Mouse (Mus musculus) cerebellum, adult (tissue): ENCODE data around the gene Nol4l.
"Not testable (repeated sequence)": the region's sequence is repeated elsewhere in the genome, so short reads cannot be mapped to it uniquely, and the experiment has no call there.

ENCODE experiments used
- ATAC-seq: cut with Nextera tagmentation; 2 replicates; pipeline ENCODE4 v1.9.2; 2017; ENCODE audit warnings: mild to moderate bottlenecking, moderate library complexity, mixed read lengths; ENCODE audit not compliant: insufficient number of reproducible peaks, low FRiP score, low TSS enrichment

The Nol4l gene

DNA sequence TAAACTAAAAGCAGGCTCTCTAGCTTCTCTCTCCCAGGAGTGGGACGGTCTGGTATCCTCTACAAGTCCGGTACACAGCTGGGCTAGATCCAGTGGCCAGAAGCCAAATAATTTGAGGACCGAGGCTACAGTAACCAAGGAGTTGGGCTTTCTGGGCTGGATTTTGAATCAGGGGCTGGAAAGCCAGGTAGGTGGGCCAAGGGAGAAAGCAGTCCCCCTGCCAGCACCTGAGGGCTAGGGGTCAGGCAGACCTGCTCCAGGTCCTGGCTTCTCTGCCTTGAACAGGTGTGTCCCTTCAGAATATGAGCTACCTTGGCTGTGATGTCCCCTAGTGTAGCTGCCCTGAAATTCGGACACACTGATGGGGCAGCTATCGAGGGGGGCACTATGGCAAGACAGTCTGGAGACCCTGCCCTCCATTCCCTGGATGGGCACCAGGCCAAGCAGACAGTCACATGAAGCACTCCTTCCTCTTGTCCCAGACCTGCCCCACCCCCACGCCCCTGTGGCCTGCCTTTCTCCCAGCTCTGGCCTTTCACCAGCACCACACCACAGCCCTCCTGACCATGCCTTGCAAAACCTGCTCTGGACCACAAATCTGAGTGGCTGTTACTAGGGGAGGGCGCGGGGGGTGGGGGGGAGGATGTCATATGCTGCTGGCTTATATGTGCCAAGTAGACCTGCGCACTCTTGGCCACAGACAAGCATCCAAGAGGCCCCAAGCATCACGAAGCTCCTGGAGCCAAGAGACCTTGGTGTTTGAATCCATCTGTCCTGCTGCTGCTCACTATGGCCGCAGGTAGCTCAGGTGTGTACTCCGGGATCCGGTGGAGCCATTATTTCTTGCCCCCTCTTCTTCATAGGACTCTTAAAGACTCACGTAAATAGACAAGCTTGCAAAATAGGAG is 17.1 kb downstream of the Nol4l start:
- ATAC-seq: peak; percentile 16; the same call in 1 of the 2 replicates

DNA sequence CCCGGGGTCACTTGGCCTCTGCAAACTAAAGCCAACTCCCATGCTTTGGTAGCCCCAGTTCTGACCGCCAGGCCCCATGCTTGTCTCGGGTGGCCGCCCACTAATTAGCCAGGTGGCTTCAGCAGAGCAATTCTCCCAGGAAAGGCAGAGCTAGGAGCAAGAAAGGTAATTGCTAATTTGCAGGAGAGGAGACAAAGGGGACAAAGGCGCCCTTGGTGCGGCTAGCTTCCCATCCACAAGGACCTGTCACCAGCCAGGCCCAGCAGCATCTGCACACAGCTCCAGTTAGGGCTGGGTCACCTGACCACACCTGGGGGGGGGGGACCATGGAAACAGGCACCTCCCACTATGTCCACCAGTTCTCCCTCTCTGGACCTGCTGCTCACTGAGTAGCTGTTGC is 18.2 kb downstream of the Nol4l start:
- ATAC-seq: no peak

DNA sequence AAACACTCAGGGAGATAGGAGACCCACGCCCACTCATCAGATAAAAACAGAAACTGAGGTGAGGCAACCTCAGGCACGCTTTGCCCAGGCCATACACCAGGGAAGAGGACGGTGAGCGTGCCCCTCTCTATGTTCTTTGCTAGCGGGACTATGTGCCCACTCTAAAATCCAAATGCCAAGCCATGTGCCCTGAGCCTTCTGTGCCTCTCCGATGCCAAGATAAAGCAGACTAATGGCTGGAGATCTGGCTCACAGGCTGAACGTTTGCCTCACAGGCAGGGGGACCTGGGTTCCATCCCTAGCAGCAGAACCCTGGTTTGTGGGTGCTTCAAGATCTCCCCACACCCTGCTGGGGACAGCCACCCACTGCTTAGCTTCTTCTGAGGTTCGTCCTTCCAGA is 19.6 kb downstream of the Nol4l start:
- 0 out of 2 replicates have a peak, but pooled peaks have one; percentile 18 for ATAC-seq

DNA sequence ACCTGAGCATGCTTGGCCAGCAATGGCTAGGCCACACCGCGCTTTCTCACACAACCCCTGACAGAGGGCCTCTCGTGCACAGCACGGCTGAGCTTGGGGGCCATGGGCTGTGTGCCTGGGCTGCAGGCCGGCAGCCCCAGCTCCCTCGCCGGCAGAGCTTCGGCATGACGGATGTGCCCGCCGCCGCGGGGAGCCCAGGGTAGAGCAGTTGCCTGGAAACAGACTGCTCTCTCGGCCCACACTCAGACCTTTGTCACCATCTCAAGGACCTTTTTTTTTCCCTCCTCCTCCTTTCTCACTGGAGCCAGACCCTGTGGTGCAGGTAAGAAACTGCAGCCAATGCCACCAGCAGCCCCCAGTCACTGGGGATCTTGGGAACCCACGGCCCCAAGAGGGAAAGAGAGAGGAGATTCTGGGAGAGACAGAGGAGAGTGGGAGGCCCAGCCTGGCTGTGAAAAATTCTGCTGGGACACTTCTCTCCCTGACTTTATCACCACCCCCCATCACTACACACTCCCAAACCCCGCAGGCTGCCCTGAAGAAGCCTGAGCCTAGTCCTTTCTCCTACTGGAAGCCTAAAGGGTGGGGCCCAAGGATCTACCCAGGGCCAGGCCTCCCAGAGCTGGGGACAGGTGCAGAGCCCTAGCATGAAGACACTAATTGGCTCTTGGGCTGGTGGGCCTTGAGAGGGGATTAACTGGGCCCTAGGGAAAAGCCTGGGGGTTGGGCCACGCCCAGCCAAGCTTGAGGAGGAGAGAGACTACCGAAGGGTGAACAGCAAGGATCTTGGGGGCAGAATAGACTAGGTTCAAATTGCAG is 20.4 kb downstream of the Nol4l start:
- ATAC-seq: peak; percentile 38

DNA sequence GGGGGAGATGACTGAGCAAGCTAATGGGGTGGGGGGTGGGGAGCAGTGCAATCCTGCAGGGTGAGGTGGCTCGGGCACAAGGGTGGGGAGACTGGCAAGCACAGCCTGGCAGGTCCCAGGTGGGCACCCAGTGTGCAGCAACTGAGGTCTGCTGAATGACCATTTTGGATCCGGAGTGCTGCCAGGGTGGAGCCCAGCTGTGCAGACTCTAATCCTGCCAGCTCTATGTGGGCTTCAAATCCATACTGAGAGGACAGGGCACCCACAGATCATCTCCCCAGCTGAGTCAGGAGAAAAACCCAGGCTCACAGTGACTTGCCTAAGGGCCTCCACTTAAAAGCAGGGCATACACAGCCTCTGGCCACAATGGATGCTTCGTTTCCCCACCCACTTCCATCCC is 21.4 kb downstream of the Nol4l start:
- no peak for ATAC-seq

- ATAC-seq: no peak
Measured at GRCm38 (mm10) chr2:153507969-153508368, 21.8 kb downstream of the Nol4l start.

- ATAC-seq: no peak
Measured at GRCm38 (mm10) chr2:153506385-153506784, 23.4 kb downstream of the Nol4l start.

GRCm38 (mm10) chr2:153499154-153499553 is 30.6 kb downstream of the Nol4l start:
- ATAC-seq: no peak

- ATAC-seq: peak; percentile 47
Measured at GRCm38 (mm10) chr2:153496898-153497297, 32.9 kb downstream of the Nol4l start.

- ATAC-seq: no peak
Measured at GRCm38 (mm10) chr2:153496301-153496700, 33.5 kb downstream of the Nol4l start.

DNA sequence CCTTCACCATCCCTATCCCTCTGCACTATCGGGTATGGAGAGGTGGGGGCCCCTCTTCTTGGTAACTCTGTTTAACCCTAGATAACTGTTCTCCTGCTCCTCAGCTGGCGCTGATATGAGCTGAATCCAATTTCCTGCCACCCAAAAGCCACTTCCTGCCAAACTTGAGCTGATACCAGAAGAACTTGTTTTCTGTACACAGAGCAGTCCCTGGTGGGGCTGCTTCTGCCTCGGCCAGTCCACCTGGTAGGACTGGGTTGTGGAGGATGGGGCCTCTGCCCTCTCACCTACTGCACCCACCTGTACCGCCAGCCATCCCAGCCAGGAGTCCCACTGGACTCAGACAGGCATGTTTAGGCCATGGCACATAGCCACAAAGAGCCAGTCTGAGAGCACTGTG is 34.0 kb downstream of the Nol4l start:
- no peak for ATAC-seq

GRCm38 (mm10) chr2:153495391-153495790 is 34.4 kb downstream of the Nol4l start:
- ATAC-seq: not testable (repeated sequence)

DNA sequence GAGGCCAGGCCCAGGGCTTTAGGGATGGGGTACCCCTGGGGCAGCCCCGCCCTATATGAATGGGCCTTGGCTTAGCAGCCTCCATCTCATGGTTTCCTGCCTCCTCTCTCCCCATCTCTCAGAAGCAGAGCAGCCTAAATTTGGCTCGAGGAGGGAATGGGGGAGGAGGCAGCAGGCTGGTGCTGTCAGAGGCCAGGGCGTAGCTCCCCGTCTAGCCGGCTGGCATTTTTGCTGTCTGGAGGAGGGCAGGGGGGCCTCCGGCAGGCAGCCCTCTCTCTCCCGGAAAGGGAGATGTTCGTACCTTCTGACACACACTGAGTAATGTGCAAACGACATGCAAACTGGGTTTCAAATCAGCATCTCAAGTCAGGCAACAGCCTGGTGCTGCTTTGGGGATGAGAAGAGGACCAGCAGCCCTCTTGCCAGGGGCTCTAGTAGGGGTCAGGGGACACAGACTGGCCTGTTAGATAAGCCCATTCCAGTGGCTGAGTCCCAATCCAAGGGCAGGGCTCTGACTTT is 35.4 kb downstream of the Nol4l start:
- ATAC-seq: peak; percentile 33

GRCm38 (mm10) chr2:153493781-153494292 is 35.9 kb downstream of the Nol4l start:
- ATAC-seq: no peak

- ATAC-seq: no peak
Measured at GRCm38 (mm10) chr2:153493393-153493731, 36.4 kb downstream of the Nol4l start.

GRCm38 (mm10) chr2:153492573-153493392 is 37.0 kb downstream of the Nol4l start, which contains the start of gene 4930404H24Rik:
4930404H24Rik (plus strand) TSS chr2:153492790.
- ATAC-seq: peak; percentile 24; the same call in 1 of the 2 replicates

DNA sequence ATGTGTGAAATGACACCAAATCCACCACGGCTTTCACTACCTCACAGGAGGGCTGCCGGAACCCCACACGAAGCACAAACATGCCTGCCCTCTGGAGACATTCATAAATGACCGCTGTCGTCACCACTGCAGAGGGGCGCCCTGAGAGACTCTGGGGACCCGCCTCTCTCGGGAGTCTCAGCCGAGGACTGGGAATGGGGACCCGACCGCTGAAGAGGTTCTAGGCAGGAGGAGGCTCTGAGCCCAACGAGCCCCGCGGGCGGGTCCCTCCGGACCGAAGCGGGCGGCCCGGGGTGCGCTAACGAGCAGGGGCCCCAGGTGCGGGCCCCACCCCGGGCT is 37.6 kb downstream of the Nol4l start:
- 0 out of 2 replicates have a peak, but pooled peaks have one; percentile 13 for ATAC-seq

DNA sequence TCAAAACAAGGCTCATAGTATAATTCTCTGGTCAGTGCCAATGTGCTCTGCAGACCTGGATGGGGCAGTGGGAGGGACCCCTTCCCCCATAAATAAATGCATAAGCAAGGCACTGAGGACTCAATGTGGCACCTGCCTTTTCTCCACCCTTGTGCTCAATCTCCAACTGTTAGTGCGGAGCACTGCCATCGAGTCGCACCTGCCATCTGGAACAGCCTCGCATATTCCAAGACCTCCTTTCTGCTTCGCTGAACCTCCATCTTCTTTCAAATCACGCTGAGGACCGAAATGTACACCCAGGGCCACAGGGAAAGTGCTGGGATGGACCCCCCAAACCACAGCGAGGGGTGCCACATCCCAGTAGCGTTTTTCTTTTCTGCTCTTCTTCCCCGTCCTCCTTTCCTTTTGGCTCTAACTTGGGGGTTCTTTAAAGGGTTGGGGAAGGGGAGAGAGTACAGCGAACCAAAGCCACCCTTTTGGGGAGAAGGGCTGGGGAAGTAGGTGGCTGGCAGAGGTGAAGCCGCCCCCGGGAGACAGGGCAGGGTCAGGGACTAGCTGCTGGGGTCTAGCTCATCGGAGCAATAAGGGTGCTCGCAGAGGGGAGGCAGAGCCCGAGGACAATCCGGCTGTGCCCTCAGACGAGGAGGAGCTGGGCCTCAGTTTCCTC is 38.1 kb downstream of the Nol4l start:
- ATAC-seq: peak; percentile 23; the same call in 1 of the 2 replicates

DNA sequence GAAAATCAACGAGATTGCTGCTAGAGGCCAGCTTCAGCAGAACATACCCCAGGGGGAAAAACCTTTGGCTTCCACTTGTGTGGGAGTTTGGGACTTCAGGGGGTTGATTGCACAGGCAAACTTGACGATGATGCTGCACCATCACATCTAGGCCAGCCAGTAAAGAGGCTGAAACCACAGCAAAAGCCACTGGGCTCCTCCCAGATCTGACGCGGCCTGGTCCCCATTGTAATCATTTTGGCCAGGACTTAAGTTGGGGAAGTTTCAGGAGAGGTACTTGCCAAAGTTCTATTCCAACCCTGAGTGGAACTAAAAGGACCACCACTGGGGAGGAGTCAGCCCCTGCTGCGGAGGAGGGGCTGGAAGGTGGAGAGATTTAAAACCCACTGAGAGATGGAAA is 38.8 kb downstream of the Nol4l start:
- ATAC-seq: no peak
